Mouse (Mus musculus) heart, adult 2 months (tissue): Measurements from ENCODE around the gene Dab2. TPM values are rescaled to one million over a fixed set of nuclear protein-coding genes. Genes with fewer than 3 reads are reported as not detected.

Experiments
- DNase-seq, 2 experiments: peaks; one replicate each; pipeline ENCODE4 v3.0.0; 2021
- H3K27ac ChIP-seq: fragments of 200-600 bp; 2 replicates; pipeline ENCODE4 v1.8.1; 2022
- H3K27me3 ChIP-seq: fragments of 200-500 bp; 2 replicates; pipeline ENCODE4 v1.6.1; 2012; ENCODE audit warnings: mild to moderate bottlenecking, low read length, inconsistent platforms, mixed read lengths; ENCODE audit not compliant: control insufficient read depth, insufficient read depth
- H3K36me3 ChIP-seq: fragments of 200-500 bp; 2 replicates; pipeline ENCODE4 v1.6.1; 2012; ENCODE audit warnings: low read length, inconsistent platforms; ENCODE audit not compliant: control insufficient read depth, insufficient read depth
- H3K4me1 ChIP-seq: fragments of 200-500 bp; 2 replicates; pipeline ENCODE4 v1.6.1; 2011; ENCODE audit warnings: low read length; ENCODE audit not compliant: control insufficient read depth, insufficient read depth
- H3K4me3 ChIP-seq: fragments of 200-600 bp; 2 replicates; pipeline ENCODE4 v1.8.1; 2022
- H3K79me2 ChIP-seq: fragments of 200-500 bp; replicated peaks from 2 replicates; pipeline ENCODE4 v1.6.1; 2012; ENCODE audit warnings: mild to moderate bottlenecking, inconsistent platforms, low read length, moderate library complexity, mixed read lengths; ENCODE audit not compliant: control insufficient read depth, insufficient read depth
- H3K9ac ChIP-seq: fragments of 200-500 bp; 2 replicates; pipeline ENCODE4 v1.6.1; 2012; ENCODE audit warnings: low read depth, mild to moderate bottlenecking, control low read depth, inconsistent platforms, low read length, mixed read lengths
- CTCF ChIP-seq: fragments of 200-600 bp; IDR thresholded peaks from 2 replicates; pipeline ENCODE4 v1.8.1; 2022; ENCODE audit warnings: antibody characterized with exemption, mild to moderate bottlenecking, moderate library complexity
- EP300 ChIP-seq: fragments of 200-500 bp; IDR thresholded peaks from 2 replicates; pipeline ENCODE4 v1.6.1; 2011; ENCODE audit warnings: low read depth, low read length, control low read depth; ENCODE audit not compliant: insufficient read depth
- POLR2A ChIP-seq: fragments of 200-500 bp; IDR thresholded peaks from 2 replicates; pipeline ENCODE4 v1.6.1; 2011; ENCODE audit warnings: mild to moderate bottlenecking, low read depth, low read length, control low read depth; ENCODE audit not compliant: insufficient read depth
- WGBS: fragments of 180-500 bp; shearing (Covaris S2); methylation state at CpG from one replicate; pipeline ENCODE4 v1.1.7; 2018; 5-methylcytosine and 5-hydroxymethylcytosine counted together
- intact Hi-C: fragments of 180-260 bp; cut with DNase I; formaldehyde crosslinking; loops from one replicate; pipeline ENCODE4 v1.15.1; 2025
- polyA plus RNA-seq: library from polyadenylated mRNA; depleted of rRNA; stranded (reverse); fragments of >200 nt; gene quantifications from 2 replicates; pipeline ENCODE4 v1.2.3, GENCODE M21; 2012
- total RNA-seq, 2 experiments: library from RNA; stranded (reverse); gene quantifications; 2 replicates each; pipeline ENCODE4 v1.2.3; 2021

Dab2 gene
- total and polyA plus RNA-seq, 3 experiments = 24.0 to 35.2 (median 27.3) TPM

DNA sequence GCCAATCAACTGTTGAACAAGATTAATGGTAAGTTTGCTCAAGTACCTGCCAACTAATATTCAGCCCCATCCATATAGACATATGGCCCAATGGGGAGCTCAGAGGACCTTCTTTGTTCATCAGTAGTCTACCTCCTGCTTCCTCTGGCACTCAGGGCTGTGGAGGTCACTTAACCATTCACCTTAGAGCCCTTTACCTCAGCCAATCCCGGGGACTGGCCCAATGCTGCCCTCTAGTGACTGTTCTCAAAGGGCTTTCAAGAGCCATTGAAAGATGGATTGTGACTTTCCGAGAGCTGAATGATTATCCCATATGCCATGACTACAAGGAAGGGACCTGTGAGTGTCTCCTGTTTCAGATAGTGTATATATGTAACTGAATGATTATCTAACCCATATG, 136.2 kb downstream of the Dab2 start:
- Histone ChIP-seq H3K27ac (no peak overlapping the region), H3K36me3 (peaks cover 8% of the 10 kb centered on the region), H3K79me2 (no peaks in the 10 kb centered on the region), H3K4me3 (no peak overlapping the region), H3K9ac (no peak overlapping the region), H3K4me1 (no peaks in the 10 kb centered on the region), H3K27me3 (no peaks in the 10 kb centered on the region)
- TF ChIP-seq EP300 (no peak), CTCF (peak; percentile 92), POLR2A (no peak)
- intact Hi-C loops = loop anchor here (1.0 to 5.0 kb wide), 2 partner anchors 48 to 197 kb away; no protein-coding TSS in a partner anchor
- WGBS = 32% methylated on average over 2 of the region's 2 CpGs
- peak; percentile 33 to 52 for DNase-seq

- DNase-seq = no peak
- 78% methylated on average over 3 of the region's 3 CpGs for WGBS
- Histone ChIP-seq H3K4me3 (no peak overlapping the region), H3K79me2 (no peaks in the 10 kb centered on the region), H3K4me1 (no peaks in the 10 kb centered on the region), H3K27ac (no peak overlapping the region), H3K36me3 (peaks cover 8% of the 10 kb centered on the region), H3K27me3 (no peaks in the 10 kb centered on the region), H3K9ac (no peak overlapping the region)
- intact Hi-C loops = loop anchor here (5.0 kb wide), 1 partner anchor 51 kb away; no protein-coding TSS in a partner anchor
- TF ChIP-seq CTCF = no peak
Measured at GRCm38 (mm10) chr15:6438685-6439084, 139.1 kb downstream of the Dab2 start.

DNA sequence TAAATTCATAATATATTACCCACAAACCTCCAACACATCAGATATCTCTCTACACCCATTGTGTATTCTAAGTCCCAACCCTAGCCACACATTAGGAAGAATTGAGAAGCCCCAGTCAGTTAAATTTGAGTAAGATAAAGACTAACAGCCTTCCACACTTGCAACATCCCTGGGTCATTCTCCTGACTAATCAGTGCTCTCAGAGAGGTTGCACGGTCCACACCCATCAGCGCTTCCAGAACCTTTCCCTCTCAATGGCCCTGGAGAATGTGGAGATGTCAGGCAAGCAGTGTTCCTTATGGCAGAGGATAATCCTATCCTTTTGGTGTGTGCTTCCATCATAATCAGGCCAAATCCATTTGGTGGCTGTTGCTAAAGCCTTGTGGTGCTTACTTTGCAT, 144.9 kb downstream of the Dab2 start:
- Histone ChIP-seq H3K79me2 (no peaks in the 10 kb centered on the region), H3K4me1 (no peaks in the 10 kb centered on the region), H3K27ac (no peak overlapping the region), H3K36me3 (no peaks in the 10 kb centered on the region), H3K9ac (no peak overlapping the region), H3K27me3 (0 out of 2 replicates have a peak, but pooled peaks cover 1% of the 10 kb centered on the region), H3K4me3 (no peak overlapping the region)
- no peak for DNase-seq
- WGBS = 75% methylated on average over 2 of the region's 2 CpGs
- intact Hi-C loops = no loop called here
- no peak for TF ChIP-seq EP300
- no peak for TF ChIP-seq POLR2A

GRCm38 (mm10) chr15:6445135-6445534, 145.5 kb downstream of the Dab2 start, which contains the start of gene C9:
C9 (plus strand) TSS chr15:6445327.
- no peak for DNase-seq
- Histone ChIP-seq H3K27me3 (0 out of 2 replicates have a peak, but pooled peaks cover 1% of the 10 kb centered on the region), H3K4me3 (no peak within 1 kb of the TSS), H3K36me3 (no peaks in the 10 kb centered on the region), H3K9ac (no peak within 1 kb of the TSS), H3K4me1 (no peaks in the 10 kb centered on the region), H3K79me2 (no peaks in the 10 kb centered on the region), H3K27ac (no peak within 1 kb of the TSS)
- 76% methylated on average over 2 of the region's 2 CpGs for WGBS
- intact Hi-C loops = no loop called here
- no peak for TF ChIP-seq EP300
- no peak for TF ChIP-seq POLR2A
- no peak for TF ChIP-seq CTCF

DNA sequence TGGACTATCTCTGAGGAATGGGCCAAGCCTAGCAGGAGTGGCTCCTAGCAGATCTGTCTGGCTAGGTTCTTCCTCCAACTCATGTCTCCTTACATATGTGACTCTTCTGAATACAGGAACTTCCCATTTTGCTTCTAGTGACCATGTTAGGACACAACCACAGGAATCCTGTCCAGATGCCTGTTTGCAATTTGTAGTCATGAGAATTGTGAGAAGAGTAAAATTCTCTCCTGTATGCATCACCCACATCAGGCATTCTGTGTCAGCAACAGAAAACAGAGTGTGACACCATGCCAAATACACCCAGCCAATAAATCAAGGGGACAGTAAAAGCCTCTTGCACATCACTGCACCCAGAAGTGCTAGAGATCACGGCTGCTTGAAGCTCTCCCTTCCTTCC, 146.6 kb downstream of the Dab2 start:
- no peak overlapping the region for H3K9ac ChIP-seq
- H3K27ac ChIP-seq = no peak overlapping the region
- WGBS = 65% methylated on average over 1 of the region's 1 CpGs
- no peaks in the 10 kb centered on the region for H3K36me3 ChIP-seq
- 0 out of 2 replicates have a peak, but pooled peaks cover 1% of the 10 kb centered on the region for H3K27me3 ChIP-seq
- DNase-seq = no peak
- intact Hi-C loops = no loop called here
- no peak for TF ChIP-seq POLR2A
- no peak for TF ChIP-seq EP300
- TF ChIP-seq CTCF = no peak
- H3K4me3 ChIP-seq = no peak overlapping the region
- no peaks in the 10 kb centered on the region for H3K4me1 ChIP-seq
- no peaks in the 10 kb centered on the region for H3K79me2 ChIP-seq

- intact Hi-C loops = no loop called here
- TF ChIP-seq EP300 = no peak
- no peak for TF ChIP-seq POLR2A
- TF ChIP-seq CTCF = no peak
- H3K79me2 ChIP-seq = no peaks in the 10 kb centered on the region
- WGBS = 35% methylated on average over 9 of the region's 9 CpGs
- H3K4me3 ChIP-seq = no peak overlapping the region
- H3K4me1 ChIP-seq = no peaks in the 10 kb centered on the region
- 0 out of 2 replicates have a peak, but pooled peaks cover 1% of the 10 kb centered on the region for H3K27me3 ChIP-seq
- DNase-seq = no peak
- H3K27ac ChIP-seq = no peak overlapping the region
- H3K36me3 ChIP-seq = no peaks in the 10 kb centered on the region
- H3K9ac ChIP-seq = no peak overlapping the region
Measured at GRCm38 (mm10) chr15:6448892-6449291, 149.3 kb downstream of the Dab2 start.

GRCm38 (mm10) chr15:6454461-6454860, 154.9 kb downstream of the Dab2 start:
- no peaks in the 10 kb centered on the region for H3K4me1 ChIP-seq
- no peak overlapping the region for H3K27ac ChIP-seq
- intact Hi-C loops = no loop called here
- no peaks in the 10 kb centered on the region for H3K79me2 ChIP-seq
- no peak overlapping the region for H3K9ac ChIP-seq
- DNase-seq = no peak
- no peaks in the 10 kb centered on the region for H3K36me3 ChIP-seq
- H3K27me3 ChIP-seq = no peaks in the 10 kb centered on the region
- no peak for TF ChIP-seq CTCF
- TF ChIP-seq POLR2A = no peak
- H3K4me3 ChIP-seq = no peak overlapping the region
- WGBS = 75% methylated on average over 2 of the region's 2 CpGs
